Mouse (Mus musculus) forebrain, embryonic 11.5 days (tissue): ENCODE results near the gene Ube2d3. TPM values are rescaled to one million over a fixed set of nuclear protein-coding genes. Genes with fewer than 3 reads are reported as not detected.

ENCODE experiments used
- ATAC-seq: fragments of 200-750 bp; cut with Nextera tagmentation; replicated peaks from 2 replicates; pipeline ENCODE4 v1.8.0; 2017; ENCODE audit warnings: moderate TSS enrichment; ENCODE audit not compliant: low FRiP score
- DNase-seq: peaks from one replicate; pipeline ENCODE4 v3.0.0-alpha.2; 2017; ENCODE audit warnings: low spot score
- H3K27ac ChIP-seq: fragments of 300-500 bp; sonication (generic); 2 replicates; pipeline ENCODE4 v1.5.1; 2014; ENCODE audit warnings: low read depth, low read length
- H3K27me3 ChIP-seq: fragments of 300-500 bp; sonication (generic); 2 replicates; pipeline ENCODE4 v1.6.1; 2014; ENCODE audit warnings: mild to moderate bottlenecking, low read length, mixed read lengths; ENCODE audit not compliant: control insufficient read depth, insufficient read depth
- H3K36me3 ChIP-seq: fragments of 300-500 bp; sonication (generic); 2 replicates; pipeline ENCODE4 v1.6.1; 2014; ENCODE audit warnings: mild to moderate bottlenecking, low read length, moderate library complexity, mixed read lengths; ENCODE audit not compliant: control insufficient read depth, insufficient read depth
- H3K4me1 ChIP-seq: fragments of 300-500 bp; sonication (generic); replicated peaks from 2 replicates; pipeline ENCODE4 v1.6.1; 2014; ENCODE audit warnings: low read length, mixed read lengths; ENCODE audit not compliant: control insufficient read depth, insufficient read depth
- H3K4me2 ChIP-seq: fragments of 300-500 bp; sonication (generic); 2 replicates; pipeline ENCODE4 v1.6.1; 2014; ENCODE audit warnings: low read depth, mild to moderate bottlenecking, low read length, moderate library complexity, mixed read lengths; ENCODE audit not compliant: severe bottlenecking
- H3K4me3 ChIP-seq: fragments of 300-500 bp; sonication (generic); 2 replicates; pipeline ENCODE4 v1.5.1; 2014; ENCODE audit warnings: low read depth, low read length
- H3K9ac ChIP-seq: fragments of 300-500 bp; sonication (generic); 2 replicates; pipeline ENCODE4 v1.6.1; 2014; ENCODE audit warnings: low read length
- H3K9me3 ChIP-seq: fragments of 300-500 bp; sonication (generic); 2 replicates; pipeline ENCODE4 v1.6.1; 2016; ENCODE audit warnings: low read length, mixed read lengths; ENCODE audit not compliant: control insufficient read depth
- WGBS: fragments of 180-500 bp; shearing (Covaris S2); extraction: QIAGEN DNeasy Blood & Tissue Kit; methylation state at CpG from one replicate; pipeline ENCODE4 v1.1.7; 2014; 5-methylcytosine and 5-hydroxymethylcytosine counted together
- polyA plus RNA-seq: library from polyadenylated mRNA; unstranded; fragments of >200 nt; fragmentation: Nextera tagmentation; extraction: Ambion mirVana; gene quantifications from 2 replicates; pipeline ENCODE4 v1.2.1, GENCODE M21; 2014

Ube2d3 gene
- polyA plus RNA-seq, 1 experiment from 2014 or later: 646 TPM

- Histone ChIP-seq H3K27me3 (no peaks in the 10 kb centered on the region), H3K4me2 (peak overlapping the region; percentile 58), H3K4me3 (peak overlapping the region; percentile 70), H3K27ac (peak overlapping the region; percentile 85), H3K9ac (peak overlapping the region; percentile 86), H3K9me3 (no peaks in the 10 kb centered on the region), H3K36me3 (no peaks in the 10 kb centered on the region), H3K4me1 (no peaks in the 10 kb centered on the region)
- ATAC-seq (peak; percentile 98), DNase-seq (peak; percentile 91)
- under 1% methylated on average over 73 of the region's 103 CpGs for WGBS
Observed at GRCm38 (mm10) chr3:135422856-135423607, 14.9 kb upstream of the Ube2d3 start.

GRCm38 (mm10) chr3:135423608-135424212 is 14.2 kb upstream of the Ube2d3 start, which contains the start of gene Cisd2:
Gene Cisd2 (minus strand): TSS chr3:135423925.
- Histone ChIP-seq H3K36me3 (no peaks in the 10 kb centered on the region), H3K4me2 (peak within 1 kb of the TSS; percentile 58), H3K9ac (peak within 1 kb of the TSS; percentile 86), H3K4me3 (peak within 1 kb of the TSS; percentile 70), H3K27me3 (no peaks in the 10 kb centered on the region), H3K4me1 (no peaks in the 10 kb centered on the region), H3K9me3 (no peaks in the 10 kb centered on the region), H3K27ac (peak within 1 kb of the TSS; percentile 85)
- 6% methylated on average over 8 of the region's 8 CpGs for WGBS
- ATAC-seq (peak; percentile 19), DNase-seq (no peak)

GRCm38 (mm10) chr3:135436901-135437616 is 890 bp upstream of the Ube2d3 start:
- Histone ChIP-seq H3K27ac (peak overlapping the region; percentile 99), H3K9ac (peak overlapping the region; percentile 70), H3K27me3 (no peaks in the 10 kb centered on the region), H3K36me3 (no peaks in the 10 kb centered on the region), H3K4me3 (peak overlapping the region; percentile 94), H3K4me1 (peaks cover 8% of the 10 kb centered on the region), H3K4me2 (peak overlapping the region; percentile 50), H3K9me3 (no peaks in the 10 kb centered on the region)
- no peak for ATAC-seq
- 35% methylated on average over 14 of the region's 14 CpGs for WGBS
- DNase-seq: no peak

- WGBS: under 1% methylated on average over 37 of the region's 50 CpGs
- H3K9ac ChIP-seq: peak overlapping the region; percentile 98
- peak overlapping the region; percentile 99 for H3K27ac ChIP-seq
- H3K4me2 ChIP-seq: peak overlapping the region; percentile 36; the same call in 1 of the 2 replicates
- peak overlapping the region; percentile 94 for H3K4me3 ChIP-seq
- H3K4me1 ChIP-seq: peaks cover 8% of the 10 kb centered on the region
- no peaks in the 10 kb centered on the region for H3K27me3 ChIP-seq
- peak; percentile 83 for ATAC-seq
- H3K36me3 ChIP-seq: no peaks in the 10 kb centered on the region
- no peaks in the 10 kb centered on the region for H3K9me3 ChIP-seq
- peak; percentile 98 for DNase-seq
Observed at GRCm38 (mm10) chr3:135438531-135438912, 573 bp downstream of the Ube2d3 start.

GRCm38 (mm10) chr3:135438913-135439531 is 1.1 kb downstream of the Ube2d3 start:
- Histone ChIP-seq H3K4me1 (peaks cover 8% of the 10 kb centered on the region), H3K4me2 (peak overlapping the region; percentile 88), H3K36me3 (no peaks in the 10 kb centered on the region), H3K9ac (peak overlapping the region; percentile 98), H3K27me3 (no peaks in the 10 kb centered on the region), H3K4me3 (peak overlapping the region; percentile 94), H3K9me3 (no peaks in the 10 kb centered on the region), H3K27ac (peak overlapping the region; percentile 99)
- WGBS: under 1% methylated on average over 43 of the region's 76 CpGs
- ATAC-seq (peak; percentile 73), DNase-seq (no peak)

- peak overlapping the region; percentile 94 for H3K4me3 ChIP-seq
- DNase-seq: no peak
- H3K36me3 ChIP-seq: no peaks in the 10 kb centered on the region
- peaks cover 8% of the 10 kb centered on the region for H3K4me1 ChIP-seq
- peak overlapping the region; percentile 98 for H3K9ac ChIP-seq
- H3K9me3 ChIP-seq: no peaks in the 10 kb centered on the region
- 4% methylated on average over 15 of the region's 15 CpGs for WGBS
- H3K4me2 ChIP-seq: peak overlapping the region; percentile 88
- no peaks in the 10 kb centered on the region for H3K27me3 ChIP-seq
- peak overlapping the region; percentile 99 for H3K27ac ChIP-seq
- ATAC-seq: no peak
Observed at GRCm38 (mm10) chr3:135439651-135440050, 1.7 kb downstream of the Ube2d3 start.

- peak overlapping the region; percentile 98 for H3K9ac ChIP-seq
- H3K4me1 ChIP-seq: peaks cover 8% of the 10 kb centered on the region
- 33% methylated on average over 7 of the region's 7 CpGs for WGBS
- H3K27me3 ChIP-seq: no peaks in the 10 kb centered on the region
- H3K27ac ChIP-seq: no peak overlapping the region
- no peak for DNase-seq
- no peaks in the 10 kb centered on the region for H3K36me3 ChIP-seq
- H3K4me2 ChIP-seq: peak overlapping the region; percentile 88
- no peaks in the 10 kb centered on the region for H3K9me3 ChIP-seq
- ATAC-seq: no peak
- peak overlapping the region; percentile 94 for H3K4me3 ChIP-seq
Observed at GRCm38 (mm10) chr3:135440221-135440620, 2.3 kb downstream of the Ube2d3 start.

GRCm38 (mm10) chr3:135440621-135441020 is 2.7 kb downstream of the Ube2d3 start:
- ATAC-seq (no peak), DNase-seq (no peak)
- peak overlapping the region; percentile 98 for H3K9ac ChIP-seq
- peak overlapping the region; percentile 94 for H3K4me3 ChIP-seq
- 62% methylated on average over 10 of the region's 10 CpGs for WGBS
- no peak overlapping the region for H3K27ac ChIP-seq
- peak overlapping the region; percentile 88 for H3K4me2 ChIP-seq
- no peaks in the 10 kb centered on the region for H3K9me3 ChIP-seq
- peaks cover 8% of the 10 kb centered on the region for H3K4me1 ChIP-seq
- no peaks in the 10 kb centered on the region for H3K27me3 ChIP-seq
- H3K36me3 ChIP-seq: no peaks in the 10 kb centered on the region
